Mouse (Mus musculus): Measurements from ENCODE around the gene Pinlyp.

Gene Pinlyp

DNA sequence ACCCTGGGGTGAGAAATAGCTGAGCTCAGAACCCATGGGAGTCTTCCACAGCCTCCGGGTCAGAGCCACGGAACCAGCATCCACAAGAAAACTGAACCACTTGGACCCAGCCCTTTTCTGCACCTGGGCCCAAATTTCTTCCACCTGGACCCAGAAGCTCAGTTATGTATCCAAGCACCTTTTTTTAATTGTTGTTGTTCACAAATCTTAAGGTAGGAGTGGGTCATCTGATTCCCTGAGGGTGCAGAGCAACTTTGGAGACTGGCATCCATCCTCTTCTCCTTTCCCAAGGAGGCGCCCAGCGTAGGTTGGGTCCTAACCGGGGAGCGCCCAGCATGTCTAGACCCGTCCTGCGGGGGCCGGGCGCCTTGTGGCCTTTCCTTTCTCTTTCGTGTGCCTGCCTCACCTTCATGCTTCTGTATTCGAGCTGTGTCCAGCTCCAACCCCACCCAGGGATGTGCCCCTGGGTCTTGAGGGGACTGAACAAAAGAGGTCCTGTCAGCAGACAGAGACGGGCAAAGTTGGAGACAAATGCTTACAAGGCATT lies at the start of gene Pinlyp, which contains the start of gene Xrcc1:
Pinlyp (minus strand) TSS at position 51 of the 547 bp plus-strand sequence.
Xrcc1 (plus strand) TSS at position 222 of the 547 bp plus-strand sequence.
- DNase-seq (ENCODE audit: low spot score), result no peak

DNA sequence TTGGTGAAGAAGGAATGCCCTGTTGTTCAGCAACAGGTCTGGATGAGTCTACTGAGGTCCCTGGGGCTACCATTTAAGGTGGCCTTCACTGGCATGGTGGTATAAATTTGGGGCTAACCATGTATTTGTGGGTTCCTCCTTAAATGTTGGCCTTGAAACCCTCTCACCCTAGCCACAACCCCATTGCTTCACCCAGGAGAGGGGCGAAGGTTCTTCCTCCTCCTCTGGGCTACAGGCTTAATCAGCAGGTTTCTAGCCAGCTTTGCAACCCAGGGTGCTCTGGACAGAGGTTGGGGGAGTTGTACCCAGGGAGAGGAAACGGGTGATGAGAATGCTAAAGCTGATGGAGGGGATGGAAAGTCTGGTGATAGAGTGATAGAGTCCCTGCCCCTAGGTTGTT lies 49.5 kb upstream of the Pinlyp start:
- DNase-seq (ENCODE audit: low spot score), result no peak

GRCm38 (mm10) chr7:24594309-24594803 lies 48.4 kb upstream of the Pinlyp start:
- peak; percentile 50 for DNase-seq (ENCODE audit: low spot score)

- DNase-seq (ENCODE audit: low spot score), result peak; percentile 80
Observed at GRCm38 (mm10) chr7:24593621-24594308, 47.8 kb upstream of the Pinlyp start.

DNA sequence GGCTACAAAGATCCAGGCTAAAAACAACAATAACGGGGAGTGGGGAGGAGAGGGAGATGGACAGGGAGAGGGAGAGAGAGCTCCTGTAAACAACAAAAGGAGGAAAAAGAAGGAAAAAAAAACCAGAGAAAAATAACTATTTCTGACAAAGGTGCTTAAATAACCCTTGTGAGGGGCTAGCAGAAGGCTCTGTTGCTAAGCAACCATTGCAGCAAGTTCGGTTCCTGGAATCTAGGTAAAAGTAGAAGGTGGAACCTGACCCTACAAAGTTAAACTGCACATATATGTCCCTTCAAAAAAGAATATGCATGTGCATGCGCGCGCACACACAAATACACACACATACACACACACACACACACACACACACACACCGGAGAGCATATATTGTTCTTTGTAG lies 46.9 kb upstream of the Pinlyp start:
- no peak for DNase-seq (ENCODE audit: low spot score)

- no peak for DNase-seq (ENCODE audit: low spot score)
Observed at GRCm38 (mm10) chr7:24592163-24592562, 46.2 kb upstream of the Pinlyp start.

GRCm38 (mm10) chr7:24591735-24592134 lies 45.8 kb upstream of the Pinlyp start:
- DNase-seq (ENCODE audit: low spot score), result no peak

DNA sequence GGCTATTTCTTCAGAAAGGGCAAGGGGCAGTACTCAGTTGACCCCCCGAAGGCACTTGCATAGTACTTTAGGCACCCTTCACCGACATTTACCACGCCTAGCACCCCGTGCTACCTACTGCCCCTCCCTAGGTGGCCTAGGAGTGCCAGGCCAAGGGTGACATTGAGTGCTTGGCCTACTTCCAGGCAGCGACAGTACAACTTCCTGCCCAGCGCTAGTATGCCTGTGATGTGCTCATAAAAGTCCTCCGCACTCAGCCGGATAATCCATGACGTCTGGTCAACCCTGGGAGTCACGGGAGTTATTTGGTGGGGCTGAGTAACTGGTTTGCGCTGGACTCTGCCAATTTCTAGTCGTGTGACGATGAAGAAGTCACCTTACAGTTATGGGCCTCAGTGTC lies 42.4 kb upstream of the Pinlyp start:
- DNase-seq (ENCODE audit: low spot score), result no peak

GRCm38 (mm10) chr7:24587330-24588105 lies 41.6 kb upstream of the Pinlyp start, which contains the start of the genes Ethe1 and Zfp575:
Gene Ethe1, plus strand, starts transcription at chr7:24587543.
Gene Zfp575, minus strand, starts transcription at chr7:24587641.
- DNase-seq (ENCODE audit: low spot score), result peak; percentile 85

DNA sequence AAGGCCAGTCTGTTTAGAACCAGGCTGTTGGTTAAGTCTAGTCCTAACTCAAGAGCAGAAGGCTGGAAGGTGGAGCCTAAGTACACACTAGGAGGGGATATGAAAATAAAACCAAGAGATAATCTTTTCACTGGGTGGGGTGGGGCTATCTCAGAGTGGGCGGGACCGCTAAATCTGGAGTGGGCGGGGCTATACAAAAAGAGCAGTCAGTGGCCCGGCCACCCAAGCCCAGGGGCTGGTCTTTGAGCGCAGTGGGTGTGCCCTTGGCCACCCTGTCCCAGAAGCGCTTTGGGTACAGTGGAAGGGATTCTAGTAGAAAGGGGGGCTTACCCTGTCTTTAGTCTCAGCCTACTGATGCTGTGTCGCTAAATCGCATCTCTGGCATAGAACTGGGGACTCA lies 40.9 kb upstream of the Pinlyp start:
- no peak for DNase-seq (ENCODE audit: low spot score)

- no peak for DNase-seq (ENCODE audit: low spot score)
Observed at GRCm38 (mm10) chr7:24585995-24586394, 40.1 kb upstream of the Pinlyp start.

DNA sequence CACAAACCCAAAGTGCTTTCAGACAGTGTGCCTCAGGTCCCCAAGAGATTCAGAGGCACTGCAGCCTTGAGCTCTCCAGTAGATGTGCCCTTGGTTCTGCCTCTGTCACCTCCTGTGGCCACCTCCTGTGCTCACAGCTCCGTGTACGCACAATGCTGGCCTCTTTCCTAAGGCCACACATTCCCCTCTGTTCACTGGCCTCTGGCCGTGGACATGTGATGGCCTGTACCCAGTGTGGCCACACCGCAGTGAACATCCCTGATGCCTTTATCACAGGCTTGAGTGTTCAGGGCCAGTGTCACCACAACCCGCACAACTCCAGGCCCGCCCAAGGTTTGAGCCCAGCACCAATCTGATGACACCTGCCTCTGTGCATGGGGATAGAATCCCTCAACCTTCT lies 39.0 kb upstream of the Pinlyp start:
- no peak for DNase-seq (ENCODE audit: low spot score)

DNA sequence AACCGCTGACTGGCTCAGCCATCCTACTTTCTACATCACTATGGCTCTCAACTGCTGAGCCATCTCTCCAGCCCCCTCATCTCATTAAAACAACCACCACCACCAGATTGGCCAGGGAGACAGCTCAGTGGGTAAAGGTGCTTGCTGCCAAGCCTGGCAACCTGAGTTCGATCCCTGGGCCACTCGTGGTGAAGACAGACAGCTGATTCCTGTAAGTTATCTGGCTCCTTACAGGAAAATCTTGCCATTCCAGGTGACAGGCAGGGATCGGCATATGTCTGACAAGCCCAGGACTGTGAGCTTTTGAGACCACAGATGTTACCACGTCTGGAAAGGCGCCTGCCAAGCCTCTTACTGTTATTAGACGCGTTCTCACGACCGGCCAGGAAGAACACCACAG lies 31.9 kb upstream of the Pinlyp start:
- DNase-seq (ENCODE audit: low spot score), result no peak

DNA sequence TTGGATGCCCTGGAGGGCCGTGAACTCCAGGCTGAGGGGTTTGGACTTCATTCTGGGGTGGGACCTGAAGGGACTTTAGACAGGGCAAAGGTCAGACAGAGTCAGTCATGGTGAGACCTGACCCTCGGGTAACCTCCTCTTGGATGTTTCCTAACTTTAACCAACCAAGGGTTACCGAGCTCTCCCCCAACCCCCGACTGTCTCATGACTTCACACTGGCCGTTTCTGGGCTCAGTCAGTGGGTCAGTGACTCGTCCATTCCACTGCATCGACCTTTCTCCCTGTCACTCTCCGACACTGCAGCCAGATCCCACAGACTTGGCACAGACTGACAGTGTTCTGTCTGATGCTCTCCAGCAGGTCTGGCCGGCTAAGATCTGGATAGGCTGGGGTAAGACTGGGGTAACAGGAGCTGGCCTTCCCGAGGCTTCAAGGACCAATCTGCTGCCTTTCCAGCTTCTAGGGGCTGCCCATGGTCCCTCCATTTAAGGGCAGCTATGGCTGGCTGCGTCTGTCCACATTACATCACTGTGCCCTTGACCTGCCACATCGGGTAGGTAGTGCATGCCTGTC lies 28.4 kb upstream of the Pinlyp start:
- no peak for DNase-seq (ENCODE audit: low spot score)

GRCm38 (mm10) chr7:24572455-24572854 lies 26.5 kb upstream of the Pinlyp start:
- DNase-seq (ENCODE audit: low spot score), result peak; percentile 56

DNA sequence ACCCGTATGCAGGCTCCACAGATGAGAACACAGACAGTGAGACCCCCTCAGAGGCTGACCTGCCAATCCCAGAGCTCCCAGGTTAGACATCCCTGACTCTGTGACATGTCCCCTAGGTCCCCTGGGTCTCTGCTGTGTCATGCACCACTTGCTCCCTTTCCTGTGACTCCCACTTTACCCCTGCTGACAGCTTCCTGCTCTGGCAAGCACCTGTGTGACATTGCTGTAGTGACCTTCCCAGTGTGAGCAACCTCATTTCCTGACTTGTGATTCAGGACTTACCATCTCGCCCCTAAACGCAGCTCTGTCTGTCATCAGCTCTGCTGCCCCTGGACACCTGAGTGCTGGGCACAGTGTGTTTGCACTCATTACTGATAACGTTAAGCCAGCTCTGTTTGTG lies 25.2 kb upstream of the Pinlyp start:
- DNase-seq (ENCODE audit: low spot score), result no peak

GRCm38 (mm10) chr7:24568512-24568911 lies 22.6 kb upstream of the Pinlyp start:
- DNase-seq (ENCODE audit: low spot score), result no peak

GRCm38 (mm10) chr7:24566206-24566605 lies 20.3 kb upstream of the Pinlyp start:
- no peak for DNase-seq (ENCODE audit: low spot score)

- DNase-seq (ENCODE audit: low spot score), result no peak
Observed at GRCm38 (mm10) chr7:24565627-24566026, 19.7 kb upstream of the Pinlyp start.

GRCm38 (mm10) chr7:24564607-24565265 lies 18.8 kb upstream of the Pinlyp start:
- peak; percentile 76 for DNase-seq (ENCODE audit: low spot score)

GRCm38 (mm10) chr7:24563837-24564206 lies 17.9 kb upstream of the Pinlyp start:
- DNase-seq (ENCODE audit: low spot score), result no peak
